Mouse (Mus musculus) heart, postnatal 10 days (tissue): ENCODE results near the gene Tent5c. TPM values are rescaled to one million over a fixed set of nuclear protein-coding genes. Genes with fewer than 3 reads are reported as not detected.

ENCODE experiments used
- DNase-seq, 2 experiments: peaks; one replicate each; pipeline ENCODE4 v3.0.0; 2021
- intact Hi-C: fragments of 180-260 bp; cut with DNase I; formaldehyde crosslinking; loops from one replicate; pipeline ENCODE4 v1.15.1; 2025
- total RNA-seq, 2 experiments: library from RNA; stranded (reverse); gene quantifications; 2 replicates each; pipeline ENCODE4 v1.2.3; 2021

Tent5c gene
- total RNA-seq, 2 experiments from 2014 or later: 20.8 to 44.2 TPM

DNA sequence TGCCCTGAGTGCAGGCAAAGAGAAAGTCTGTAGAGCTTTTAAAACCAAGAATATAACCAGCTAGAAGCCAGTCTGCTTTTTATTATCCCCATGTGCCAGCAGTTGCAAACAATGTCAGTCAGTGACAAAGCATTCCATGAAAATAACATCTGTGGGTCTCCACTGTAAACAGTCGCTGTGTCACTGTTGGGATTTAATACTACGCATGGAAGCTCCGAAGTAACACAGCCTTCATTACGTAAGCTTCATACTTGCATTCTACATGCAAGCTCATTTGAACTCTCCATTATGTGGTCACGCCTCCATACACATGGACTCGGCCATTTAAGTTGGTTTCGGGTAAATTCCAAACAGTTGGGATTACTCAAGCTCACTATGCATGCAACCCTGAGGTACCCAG is 77.2 kb downstream of the Tent5c start:
- DNase-seq: no peak
- intact Hi-C loops: no loop called here

DNA sequence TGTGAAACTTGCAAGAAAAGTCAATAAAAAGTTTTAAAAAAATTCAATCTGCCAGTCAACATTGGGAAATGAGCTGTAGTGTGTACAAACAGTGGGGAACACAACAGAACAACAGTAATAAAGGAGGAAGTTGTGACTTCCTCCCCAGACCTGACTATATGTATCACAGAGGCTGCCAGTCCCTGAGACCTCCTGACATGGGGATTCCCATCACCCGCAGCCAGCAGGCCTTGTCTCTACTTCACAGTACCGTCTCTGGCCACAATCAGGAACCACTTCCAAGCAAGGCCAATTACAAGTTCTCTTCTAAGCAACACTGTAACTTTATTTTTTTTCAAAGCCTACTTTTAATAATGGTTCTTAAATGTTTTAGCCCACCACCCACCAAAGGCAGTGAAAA is 79.8 kb downstream of the Tent5c start:
- intact Hi-C loops: no loop called here
- no peak for DNase-seq

DNA sequence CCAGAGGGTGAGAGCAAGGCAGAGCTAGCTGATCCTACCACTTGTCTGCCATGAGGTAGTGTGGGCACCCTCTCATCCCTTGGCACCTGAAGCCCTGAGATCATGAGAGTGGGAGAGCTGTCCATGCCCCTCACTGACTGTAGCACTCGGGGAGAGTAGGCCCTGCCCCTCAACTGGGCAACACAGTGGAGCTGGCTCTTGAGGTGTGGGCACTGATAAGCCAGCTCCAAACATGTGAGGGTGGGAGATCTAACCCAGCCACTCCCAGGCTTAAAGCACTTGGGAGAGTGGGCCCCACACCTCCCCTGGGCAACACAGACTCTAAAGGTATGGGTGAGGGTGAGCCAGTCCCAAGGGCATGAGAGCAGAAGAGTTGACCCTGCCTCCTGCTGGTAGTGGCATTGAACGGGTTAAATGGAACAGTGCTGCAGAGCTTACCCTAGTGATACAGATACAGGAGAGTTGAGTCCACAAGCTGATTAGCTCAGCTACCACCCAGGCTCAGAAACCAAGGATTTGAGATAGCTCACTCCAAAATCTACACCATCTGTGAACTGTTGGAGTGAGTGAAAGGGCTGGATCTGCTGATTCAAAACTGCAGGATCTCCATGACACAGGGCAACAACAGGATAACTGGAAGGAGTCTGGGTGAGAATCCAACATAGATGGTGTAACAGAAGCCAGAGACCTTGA is 80.6 kb downstream of the Tent5c start:
- no peak for DNase-seq
- intact Hi-C loops: no loop called here

DNA sequence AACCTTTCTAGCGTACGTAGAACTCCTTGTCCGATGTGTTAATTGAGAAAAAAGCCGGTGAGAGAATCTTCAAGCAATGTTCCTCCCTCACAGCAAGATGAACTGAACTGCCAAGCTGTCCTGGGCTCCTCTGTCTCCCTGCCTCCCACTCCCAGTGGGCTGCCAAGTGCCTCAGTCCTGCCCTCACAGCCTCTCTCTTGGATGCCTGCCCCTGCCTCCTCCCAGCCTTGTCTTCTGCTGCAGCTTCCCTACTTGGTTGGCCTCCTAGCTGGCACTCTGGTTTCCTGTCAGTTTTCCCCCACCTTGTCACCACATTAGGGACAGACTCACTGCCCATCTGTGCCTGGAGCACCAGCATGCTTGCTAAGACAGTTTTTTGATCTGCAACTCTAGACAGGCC is 86.5 kb downstream of the Tent5c start:
- DNase-seq: no peak
- intact Hi-C loops: no loop called here

Other genes with a start within 250 kb of the Tent5c start
- 10 to 100 TPM; 61.4 to 68.7 TPM for gene Man1a2, start 196.2 kb upstream of the Tent5c start, total RNA-seq